Mouse (Mus musculus): ENCODE measurements around the gene Dab2.

GRCm38 (mm10) chr15:6404172-6404571 lies 104.6 kb downstream of the Dab2 start:
- TF ChIP-seq CTCF (IDR thresholded peaks at IDR 0.05; ENCODE audit: borderline replicate concordance, insufficient read depth, low read length) (no peak), POLR2A (IDR thresholded peaks at IDR 0.05; ENCODE audit: low read depth, low read length) (no peak)

Data from embryonic fibroblast, embryonic 13.5 days (primary cell).